ENCODE assay signal across 1 mouse cellular context in genomic region chr2:25575432-25576027, GRCm38 (mm10).
TF ChIP-seq lines count a peak whose summit lies in the region.

No protein-coding gene starts in this region.

TF ChIP-seq in ES-E14, 5 proteins besides CTCF, POLR2A, EP300 and RAD21:
- no peak for TF ChIP-seq HCFC1 (IDR thresholded peaks at IDR 0.05; ENCODE audit: borderline replicate concordance, insufficient read depth, low read length)
- no peak for TF ChIP-seq MAFK (IDR thresholded peaks at IDR 0.05; ENCODE audit: insufficient read depth, low read depth, low read length)
